ENCODE assay signal across 8 mouse cellular contexts in the genomic region with DNA sequence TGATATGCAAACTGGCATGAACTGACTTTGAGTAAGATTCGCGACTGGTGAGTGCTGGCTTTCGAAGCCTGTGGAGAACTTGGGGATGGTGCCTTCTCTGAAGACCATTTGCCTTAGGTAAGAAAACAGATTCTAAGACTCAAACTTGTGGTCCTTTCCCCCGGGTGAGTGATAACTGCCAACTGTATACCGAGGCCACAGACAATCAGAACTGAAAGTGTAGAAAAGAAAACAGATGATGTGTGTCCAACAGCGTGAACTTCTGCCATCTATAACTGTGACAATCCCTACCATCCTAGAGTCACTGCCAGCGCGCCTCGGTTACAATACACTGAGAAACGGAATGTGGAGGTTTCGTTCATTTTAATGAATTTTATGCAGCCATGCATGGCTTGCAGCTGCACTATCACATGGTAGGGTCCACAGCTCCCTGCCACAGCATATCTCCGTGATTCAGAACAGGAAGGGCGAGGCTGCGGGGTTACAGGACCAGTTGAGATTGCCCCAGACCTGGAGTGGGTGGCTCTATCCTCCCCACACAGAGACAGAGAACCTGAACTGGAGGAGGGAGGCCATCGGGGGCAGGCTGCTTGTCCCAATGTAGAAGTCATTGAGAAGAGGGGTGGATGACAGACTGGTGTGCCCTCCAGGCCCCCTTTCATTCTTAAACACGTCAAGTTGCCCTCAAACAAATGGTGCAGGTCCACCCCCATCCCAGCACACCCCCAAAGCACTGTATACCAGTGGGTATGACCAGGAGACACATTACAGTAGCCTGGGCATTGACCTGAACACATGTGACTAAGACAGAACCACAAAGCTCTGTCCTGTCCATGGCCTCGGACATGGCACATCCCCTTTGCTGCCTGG. TPM values are rescaled to one million over a fixed set of nuclear protein-coding genes. Genes with fewer than 3 reads are reported as not detected.
A peak's percentile ranks its signal among the peaks of the same experiment; 100 is the strongest.
DNase-seq lines count a peak whose midpoint lies in the region; ATAC-seq and TF ChIP-seq lines count a peak whose summit lies in the region.

No protein-coding gene starts in this region.

- H3K9ac ChIP-seq in liver, embryonic 14.5 days (replicated peaks): peak overlapping the region; percentile 24; the same call in 1 of the 2 replicates
- H3K9ac ChIP-seq in neural tube, embryonic 15.5 days (replicated peaks): peak overlapping the region; percentile 56

- no peak; the same call in 1 of the 2 replicates for ATAC-seq in liver, embryonic 14.5 days (ENCODE audit: insufficient read depth)
- ATAC-seq in neural tube, embryonic 15.5 days (ENCODE audit: low FRiP score): no peak

- H3K4me1 ChIP-seq in liver, embryonic 14.5 days (replicated peaks; ENCODE audit: control insufficient read depth in 2 of 2, insufficient read depth in 2 of 2, low read length in 1 of 2): peaks cover 10 to 20% of the 10 kb centered on the region in 2 experiments
- peaks cover 34% of the 10 kb centered on the region for H3K4me1 ChIP-seq in neural tube, embryonic 15.5 days

- no peaks in the 10 kb centered on the region for H3K27me3 ChIP-seq in liver, embryonic 14.5 days (ENCODE audit: control insufficient read depth, insufficient read depth, low read length)
- H3K27me3 ChIP-seq in neural tube, embryonic 15.5 days (replicated peaks): no peaks in the 10 kb centered on the region

- no peak for TF ChIP-seq CTCF in gastrocnemius, adult 2 months (IDR thresholded peaks at IDR 0.05)
- TF ChIP-seq CTCF in liver, embryonic 14.5 days (IDR thresholded peaks at IDR 0.05; ENCODE audit: low read depth): no peak

- no peaks in the 10 kb centered on the region for H3K9me3 ChIP-seq in liver, embryonic 14.5 days (ENCODE audit: control insufficient read depth, low read length)
- H3K9me3 ChIP-seq in neural tube, embryonic 15.5 days (replicated peaks): no peaks in the 10 kb centered on the region

- DNase-seq in gastrocnemius, adult 2 months: no peak
- no peak for DNase-seq in gastrocnemius, adult 8-10 months (ENCODE audit: low spot score in 2 of 2)
- peak; percentile 51 for DNase-seq in thymus, postnatal 14 days
- no peak for DNase-seq in thymus, postnatal 0 days (ENCODE audit: low spot score)
- peak in 2 of 3 experiments; percentile 56 to 57 for DNase-seq in liver, embryonic 14.5 days (ENCODE audit: low read depth in 3 of 3, low spot score in 3 of 3)
- no peak for DNase-seq in retina, embryonic 14.5 days (ENCODE audit: low spot score)
- DNase-seq in ovary, postnatal 10 days (ENCODE audit: low spot score): no peak

- no peaks in the 10 kb centered on the region; the same call in none of the 2 replicates for H3K36me3 ChIP-seq in liver, embryonic 14.5 days (replicated peaks; ENCODE audit: control insufficient read depth, insufficient read depth, low read depth)
- H3K36me3 ChIP-seq in neural tube, embryonic 15.5 days: peaks cover 7% of the 10 kb centered on the region

- peak overlapping the region; percentile 73 for H3K4me2 ChIP-seq in liver, embryonic 14.5 days (ENCODE audit: low read depth)
- H3K4me2 ChIP-seq in neural tube, embryonic 15.5 days: peak overlapping the region; percentile 97

- peak; percentile 58 for TF ChIP-seq EP300 in liver, embryonic 14.5 days (IDR thresholded peaks at IDR 0.05; ENCODE audit: low read depth)

- WGBS in liver, embryonic 14.5 days (ENCODE audit: insufficient replicate concordance): 27% methylated on average over 17 of the region's 17 CpGs
- WGBS in neural tube, embryonic 15.5 days: 83% methylated on average over 17 of the region's 17 CpGs

- peak overlapping the region; percentile 91 for H3K4me3 ChIP-seq in gastrocnemius, adult 2 months
- H3K4me3 ChIP-seq in liver, embryonic 14.5 days (ENCODE audit: insufficient read depth in 1 of 2, low read depth in 2 of 2, low read length in 2 of 2): peak overlapping the region; percentile 26 to 72
- H3K4me3 ChIP-seq in neural tube, embryonic 15.5 days (replicated peaks): peak overlapping the region; percentile 74

- H3K27ac ChIP-seq in gastrocnemius, adult 2 months: peak overlapping the region; percentile 95
- peak overlapping the region; percentile 18 for H3K27ac ChIP-seq in liver, embryonic 14.5 days
- H3K27ac ChIP-seq in neural tube, embryonic 15.5 days (replicated peaks): peak overlapping the region; percentile 87; the same call in 1 of the 2 replicates

- intact Hi-C loops in gastrocnemius, adult 2 months (cut with DNase I): loop anchor here (5.0 kb wide), 1 partner anchor 45 kb away; no protein-coding TSS in a partner anchor

RNA-seq across cellular contexts. Expression of gene Ncln, which starts 1.4 kb away (rescaled TPM):
- 10 to 100 TPM; 38.3 to 44.8 TPM for total RNA-seq in gastrocnemius, adult 2 months (2021)
- total RNA-seq in gastrocnemius, adult 8-10 months (2022): 10 to 100 TPM; 41.6 to 49.3 (median 43.1) TPM
- 39.4 and 45.5 TPM in 2 replicates for polyA plus RNA-seq in thymus, postnatal 0 days (2015; fragmentation: Nextera tagmentation; extraction: Ambion mirVana)
- 55.7 and 71.3 TPM in 2 replicates for polyA plus RNA-seq in liver, embryonic 14.5 days (2012; rRNA removed)
- 23.7 and 29.4 TPM in 2 replicates for polyA plus RNA-seq in liver, embryonic 14.5 days (2014; fragmentation: Nextera tagmentation; extraction: Ambion mirVana)
- polyA plus RNA-seq in neural tube, embryonic 15.5 days (2015; fragmentation: Nextera tagmentation; extraction: Ambion mirVana): 68.5 and 70.3 TPM in 2 replicates

RNA-seq across cellular contexts. Expression of gene S1pr4, which starts 2.3 kb away (rescaled TPM):
- 1 to 10 TPM in 1 of 2 experiments, under 1 TPM in 1; 0.97 to 1.2 TPM for total RNA-seq in gastrocnemius, adult 2 months (2021)
- 1 to 10 TPM in 1 of 4 experiments, under 1 TPM in 3; 0.27 to 1.0 (median 0.59) TPM for total RNA-seq in gastrocnemius, adult 8-10 months (2022)
- polyA plus RNA-seq in thymus, postnatal 0 days (2015; fragmentation: Nextera tagmentation; extraction: Ambion mirVana): 22.2 and 25.6 TPM in 2 replicates
- polyA plus RNA-seq in liver, embryonic 14.5 days (2012; rRNA removed): 1.5 and 1.8 TPM in 2 replicates
- polyA plus RNA-seq in liver, embryonic 14.5 days (2014; fragmentation: Nextera tagmentation; extraction: Ambion mirVana): 1.4 and 1.5 TPM in 2 replicates
- polyA plus RNA-seq in neural tube, embryonic 15.5 days (2015; fragmentation: Nextera tagmentation; extraction: Ambion mirVana): 0.69 and 2.1 TPM in 2 replicates

RNA-seq across cellular contexts. Expression of gene Celf5, which starts 15.1 kb away (rescaled TPM):
- under 1 TPM in 1 of 2 experiments, not detected in 1; 0.17 TPM for total RNA-seq in gastrocnemius, adult 2 months (2021)
- under 1 TPM in 2 of 4 experiments, not detected in 2; 0.05 to 0.31 TPM for total RNA-seq in gastrocnemius, adult 8-10 months (2022)
- 0.04 and 0.25 TPM in 2 replicates for polyA plus RNA-seq in thymus, postnatal 0 days (2015; fragmentation: Nextera tagmentation; extraction: Ambion mirVana)
- 0.02 and 0.32 TPM in 2 replicates for polyA plus RNA-seq in liver, embryonic 14.5 days (2012; rRNA removed)
- not detected in 2 replicates for polyA plus RNA-seq in liver, embryonic 14.5 days (2014; fragmentation: Nextera tagmentation; extraction: Ambion mirVana)
- polyA plus RNA-seq in neural tube, embryonic 15.5 days (2015; fragmentation: Nextera tagmentation; extraction: Ambion mirVana): 54.8 and 62.5 TPM in 2 replicates

RNA-seq across cellular contexts. Expression of gene Gna15, which starts 26.4 kb away (rescaled TPM):
- total RNA-seq in gastrocnemius, adult 2 months (2021): under 1 TPM; 0.26 to 0.53 TPM
- total RNA-seq in gastrocnemius, adult 8-10 months (2022): under 1 TPM; 0.19 to 0.80 (median 0.24) TPM
- 3.5 TPM in 2 replicates for polyA plus RNA-seq in thymus, postnatal 0 days (2015; fragmentation: Nextera tagmentation; extraction: Ambion mirVana)
- polyA plus RNA-seq in liver, embryonic 14.5 days (2012; rRNA removed): 4.2 and 4.6 TPM in 2 replicates
- polyA plus RNA-seq in liver, embryonic 14.5 days (2014; fragmentation: Nextera tagmentation; extraction: Ambion mirVana): 3.2 and 4.7 TPM in 2 replicates
- polyA plus RNA-seq in neural tube, embryonic 15.5 days (2015; fragmentation: Nextera tagmentation; extraction: Ambion mirVana): 1.7 and 2.6 TPM in 2 replicates

RNA-seq across cellular contexts. Expression of gene Nfic, which starts 42.2 kb away (rescaled TPM):
- total RNA-seq in gastrocnemius, adult 2 months (2021): 100 to 1,000 TPM; 207 to 215 TPM
- 100 to 1,000 TPM; 223 to 267 (median 235) TPM for total RNA-seq in gastrocnemius, adult 8-10 months (2022)
- polyA plus RNA-seq in thymus, postnatal 0 days (2015; fragmentation: Nextera tagmentation; extraction: Ambion mirVana): 21.5 and 21.9 TPM in 2 replicates
- polyA plus RNA-seq in liver, embryonic 14.5 days (2012; rRNA removed): 1.2 and 1.3 TPM in 2 replicates
- polyA plus RNA-seq in liver, embryonic 14.5 days (2014; fragmentation: Nextera tagmentation; extraction: Ambion mirVana): 4.6 and 7.3 TPM in 2 replicates
- polyA plus RNA-seq in neural tube, embryonic 15.5 days (2015; fragmentation: Nextera tagmentation; extraction: Ambion mirVana): 35.0 and 35.8 TPM in 2 replicates

Comparison
In these comparisons a context has a peak if more than half of its experiments do, and no peak if none do; other contexts are left out.
1. DNase-seq: peak in thymus, postnatal 14 days (single experiment) and liver, embryonic 14.5 days (2 of 3); none in gastrocnemius, adult 2 months (single experiment), gastrocnemius, adult 8-10 months (0 of 2), thymus, postnatal 0 days (single experiment), retina, embryonic 14.5 days (single experiment) and ovary, postnatal 10 days (single experiment).
2. H3K27ac ChIP-seq: peak in every context shown above with its lines; median percentile 95 in gastrocnemius, adult 2 months; 87 in neural tube, embryonic 15.5 days; 18 in liver, embryonic 14.5 days.
3. RNA of gene Celf5, which starts 15.1 kb away (polyA plus RNA-seq): 54.8 to 62.5 TPM in neural tube, embryonic 15.5 days; 0.04 to 0.25 TPM in thymus, postnatal 0 days and 0.02 to 0.32 TPM in liver, embryonic 14.5 days; every median in the first group is over 10 times any median in the second.
4. Peak in every context shown above with its lines, with median percentiles within 50 percentile points of each other: H3K4me3 ChIP-seq.